Mouse (Mus musculus) midbrain, embryonic 16.5 days (tissue): ENCODE data around the gene Gm3739. TPM values are rescaled to one million over a fixed set of nuclear protein-coding genes. Genes with fewer than 3 reads are reported as not detected.
A peak's percentile ranks its signal among the peaks of the same experiment; 100 is the strongest.
"Not testable (repeated sequence)": the region's sequence is repeated elsewhere in the genome, so short reads cannot be mapped to it uniquely, and the experiment has no call there.

ENCODE experiments used
- ATAC-seq: fragments of 200-750 bp; cut with Nextera tagmentation; 2 replicates; pipeline ENCODE4 v1.8.0; 2017; ENCODE audit warnings: moderate TSS enrichment
- H3K27ac ChIP-seq: fragments of 300-500 bp; sonication (generic); 2 replicates; pipeline ENCODE4 v1.5.1; 2014; ENCODE audit warnings: mild to moderate bottlenecking, low read length, mixed read lengths
- H3K27me3 ChIP-seq: fragments of 300-500 bp; sonication (generic); 2 replicates; pipeline ENCODE4 v1.6.1; 2014; ENCODE audit warnings: low read depth, low read length, mixed read lengths; ENCODE audit not compliant: control insufficient read depth, insufficient read depth
- H3K36me3 ChIP-seq: fragments of 300-500 bp; sonication (generic); 2 replicates; pipeline ENCODE4 v1.6.1; 2014; ENCODE audit warnings: mild to moderate bottlenecking, low read length, moderate library complexity, mixed read lengths; ENCODE audit not compliant: control insufficient read depth, insufficient read depth
- H3K4me1 ChIP-seq: fragments of 300-500 bp; sonication (generic); 2 replicates; pipeline ENCODE4 v1.6.1; 2014; ENCODE audit warnings: mild to moderate bottlenecking, low read length, mixed read lengths; ENCODE audit not compliant: control insufficient read depth, insufficient read depth
- H3K4me2 ChIP-seq: fragments of 300-500 bp; sonication (generic); 2 replicates; pipeline ENCODE4 v1.6.1; 2014; ENCODE audit warnings: mild to moderate bottlenecking, low read length, mixed read lengths
- H3K4me3 ChIP-seq: fragments of 300-500 bp; sonication (generic); 2 replicates; pipeline ENCODE4 v1.5.1; 2014; ENCODE audit warnings: low read depth, mild to moderate bottlenecking, low read length, moderate library complexity, mixed read lengths
- H3K9ac ChIP-seq: fragments of 300-500 bp; sonication (generic); 2 replicates; pipeline ENCODE4 v1.6.1; 2014; ENCODE audit warnings: low read depth, low read length, mixed read lengths
- H3K9me3 ChIP-seq: fragments of 300-500 bp; sonication (generic); replicated peaks from 2 replicates; pipeline ENCODE4 v1.6.1; 2014; ENCODE audit warnings: mild to moderate bottlenecking, low read length, mixed read lengths; ENCODE audit not compliant: control insufficient read depth, poor library complexity, severe bottlenecking
- WGBS: fragments of 180-500 bp; shearing (Covaris S2); extraction: QIAGEN DNeasy Blood & Tissue Kit; methylation state at CpG from one replicate; pipeline ENCODE4 v1.1.7; 2014; 5-methylcytosine and 5-hydroxymethylcytosine counted together
- polyA plus RNA-seq: library from polyadenylated mRNA; unstranded; fragments of >200 nt; fragmentation: Nextera tagmentation; extraction: Ambion mirVana; gene quantifications from 2 replicates; pipeline ENCODE4 v1.2.1, GENCODE M21; 2015

The Gm3739 gene
- 7.2 and 7.7 TPM in 2 replicates for polyA plus RNA-seq

DNA sequence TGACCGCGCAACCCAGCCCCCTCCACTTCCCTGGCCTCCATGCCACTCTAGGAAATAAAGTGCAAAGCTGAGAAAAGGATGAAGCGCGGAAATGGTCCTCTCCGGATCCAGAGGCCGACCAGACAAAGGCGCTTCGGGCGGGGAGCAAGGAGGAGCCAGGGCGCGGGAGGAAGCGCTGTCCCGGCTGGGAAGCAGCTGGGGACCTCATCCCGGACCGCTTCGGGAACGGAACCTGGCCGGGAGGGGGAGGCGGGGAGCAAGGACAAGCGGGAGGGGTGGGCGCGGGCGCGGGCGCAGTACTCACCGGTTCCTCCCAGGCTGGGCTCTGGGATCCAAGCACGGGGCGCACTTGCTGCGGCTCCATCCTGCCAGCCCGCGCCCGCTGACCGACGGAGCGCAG is at the start of gene Gm3739:
Gene Gm3739, minus strand, starts transcription at position 389 of the 400 bp plus-strand sequence.
- Histone ChIP-seq H3K4me2 (peak within 1 kb of the TSS; percentile 55), H3K9ac (peak within 1 kb of the TSS; percentile 75), H3K4me3 (peak within 1 kb of the TSS; percentile 51), H3K27ac (peak within 1 kb of the TSS; percentile 76)
- not testable (repeated sequence) for ATAC-seq, H3K4me1 ChIP-seq, H3K27me3 ChIP-seq, H3K9me3 ChIP-seq, H3K36me3 ChIP-seq
- 0% methylated on average over 11 of the region's 35 CpGs for WGBS

DNA sequence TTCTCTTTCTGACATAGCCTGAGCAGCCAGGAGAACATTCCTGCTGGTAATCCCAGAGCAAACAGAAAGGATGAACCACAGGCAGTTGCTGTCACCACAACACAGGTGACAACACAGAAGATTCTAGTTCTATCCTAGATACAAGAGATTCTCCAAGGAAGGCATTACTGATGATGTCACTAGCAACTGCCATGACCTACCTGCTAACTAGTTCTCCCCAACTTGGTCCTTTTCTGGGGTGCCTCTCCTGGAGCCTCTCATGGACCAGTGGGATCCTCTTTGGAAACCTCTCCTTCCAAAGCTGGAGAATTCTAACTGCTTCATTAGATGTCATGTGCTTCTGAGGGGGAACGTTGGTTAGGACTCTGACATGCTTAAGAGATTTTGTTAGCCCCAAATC is 17.4 kb upstream of the Gm3739 start, which contains the start of gene Gm5797:
Gene Gm5797, minus strand, starts transcription at position 101 of the 400 bp plus-strand sequence.
- not testable (repeated sequence) for H3K27ac ChIP-seq, H3K4me2 ChIP-seq, H3K4me1 ChIP-seq, ATAC-seq, H3K4me3 ChIP-seq, H3K27me3 ChIP-seq, H3K36me3 ChIP-seq, H3K9me3 ChIP-seq, H3K9ac ChIP-seq
- no CpG with 5 or more reads among the region's 1 CpGs for WGBS

DNA sequence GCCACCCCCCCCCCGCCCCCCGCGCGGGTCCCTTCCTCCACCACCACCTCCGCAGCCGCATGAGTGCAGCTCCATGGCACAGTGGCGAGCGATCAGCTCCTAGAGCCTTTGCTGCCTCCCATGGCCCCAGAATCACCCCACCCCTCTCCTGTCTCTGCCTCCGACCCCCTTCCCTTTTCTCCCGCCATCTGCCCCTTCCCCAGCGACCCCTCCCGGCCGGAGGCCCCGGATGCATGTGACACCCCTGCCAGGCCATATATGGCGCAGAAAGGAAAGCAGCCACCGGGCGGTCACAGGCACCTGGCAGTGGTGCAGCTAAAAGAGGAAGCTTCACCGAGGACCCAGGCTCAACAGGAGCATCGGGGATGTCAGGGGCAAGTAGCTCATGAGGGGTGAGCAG is 244 bp upstream of the Gm3739 start:
- ATAC-seq, H3K9me3 ChIP-seq, H3K4me1 ChIP-seq, H3K27me3 ChIP-seq, H3K36me3 ChIP-seq: not testable (repeated sequence)
- WGBS, result 0% methylated on average over 10 of the region's 19 CpGs
- peak overlapping the region; percentile 55 for H3K4me2 ChIP-seq
- peak overlapping the region; percentile 51 for H3K4me3 ChIP-seq
- peak overlapping the region; percentile 76 for H3K27ac ChIP-seq
- peak overlapping the region; percentile 75 for H3K9ac ChIP-seq

DNA sequence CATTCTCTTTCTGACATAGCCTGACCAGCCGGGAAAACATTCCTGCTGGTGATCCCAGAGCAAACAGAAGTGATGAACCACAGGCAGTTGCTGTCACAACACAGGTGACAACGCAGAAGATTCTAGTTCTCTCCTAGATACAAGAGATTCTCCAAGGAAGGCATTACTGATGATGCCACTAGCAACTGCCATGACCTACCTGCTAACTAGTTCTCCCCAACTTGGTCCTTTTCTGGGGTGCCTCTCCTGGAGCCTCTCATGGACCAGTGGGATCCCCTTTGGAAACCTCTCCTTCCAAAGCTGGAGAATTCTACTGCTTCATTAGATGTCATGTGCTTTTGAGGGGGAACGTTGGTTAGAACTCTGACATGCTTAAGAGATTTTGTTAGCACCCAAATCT is 50.2 kb downstream of the Gm3739 start, which contains the start of gene Gm3727:
Gene Gm3727, minus strand, starts transcription at position 101 of the 400 bp plus-strand sequence.
- WGBS, result 79% methylated on average over 3 of the region's 3 CpGs
- H3K36me3 ChIP-seq, ATAC-seq: not testable (repeated sequence)

More for the DNA sequence above, 50.2 kb downstream of the Gm3739 start, which contains the start of gene Gm3727:
- not testable (repeated sequence) for H3K9me3 ChIP-seq, H3K27me3 ChIP-seq, H3K4me1 ChIP-seq, H3K4me2 ChIP-seq, H3K4me3 ChIP-seq, H3K9ac ChIP-seq, H3K27ac ChIP-seq

Other genes with a start within 250 kb of the Gm3739 start
- gene Gm3696, start 214.4 kb downstream of the Gm3739 start, polyA plus RNA-seq, result 8.1 and 9.9 TPM in 2 replicates
- gene Gm6676, start 189.6 kb downstream of the Gm3739 start, polyA plus RNA-seq, result not detected in 2 replicates
- 14.3 and 15.5 TPM in 2 replicates for gene Gm3512, start 140.5 kb downstream of the Gm3739 start, polyA plus RNA-seq
- not detected in 2 replicates for gene Gm16434, start 120.5 kb downstream of the Gm3739 start, polyA plus RNA-seq
- not detected in 2 replicates for gene Gm3727, start 50.3 kb downstream of the Gm3739 start, polyA plus RNA-seq
- gene Gm5797, start 17.3 kb upstream of the Gm3739 start, polyA plus RNA-seq, result not detected in 2 replicates
- not detected in 2 replicates for gene Gm8374, start 50.1 kb upstream of the Gm3739 start, polyA plus RNA-seq
- 0.31 TPM in 1 of 2 replicates, not detected in the other for gene Gm3755, start 135.9 kb upstream of the Gm3739 start, polyA plus RNA-seq
- gene Gm3752, start 168.7 kb upstream of the Gm3739 start, polyA plus RNA-seq, result 16.3 and 20.7 TPM in 2 replicates